Mouse (Mus musculus) embryonic facial prominence, embryonic 13.5 days (tissue): ENCODE measurements at regions not wholly inside any gene's neighbourhood (a gene's known extent, or its start where the extent isn't known, plus 50 kb on each side); places are given as distances from the start of the nearest gene placed in this dataset.

Experiments
- ATAC-seq: fragments of 200-750 bp; cut with Nextera tagmentation; 2 replicates; pipeline ENCODE4 v1.8.0; 2017; ENCODE audit warnings: low read depth; ENCODE audit not compliant: insufficient number of reproducible peaks, insufficient read depth, low FRiP score, low TSS enrichment
- H3K27ac ChIP-seq: fragments of 300-500 bp; sonication (generic); 2 replicates; pipeline ENCODE4 v1.5.1; 2015; ENCODE audit warnings: moderate library complexity, mild to moderate bottlenecking, inconsistent platforms
- H3K27me3 ChIP-seq: fragments of 300-500 bp; sonication (generic); 2 replicates; pipeline ENCODE4 v1.6.1; 2015; ENCODE audit warnings: mild to moderate bottlenecking, inconsistent platforms
- H3K36me3 ChIP-seq: fragments of 300-500 bp; sonication (generic); 2 replicates; pipeline ENCODE4 v1.6.1; 2015; ENCODE audit warnings: mild to moderate bottlenecking, inconsistent platforms
- H3K4me1 ChIP-seq: fragments of 300-500 bp; sonication (generic); 2 replicates; pipeline ENCODE4 v1.6.1; 2015; ENCODE audit warnings: inconsistent platforms
- H3K4me2 ChIP-seq: fragments of 300-500 bp; sonication (generic); 2 replicates; pipeline ENCODE4 v1.6.1; 2015; ENCODE audit warnings: moderate library complexity, mild to moderate bottlenecking, inconsistent platforms
- H3K4me3 ChIP-seq: fragments of 300-500 bp; sonication (generic); 2 replicates; pipeline ENCODE4 v1.5.1; 2015; ENCODE audit warnings: mild to moderate bottlenecking, inconsistent platforms
- H3K9ac ChIP-seq: fragments of 300-500 bp; sonication (generic); 2 replicates; pipeline ENCODE4 v1.6.1; 2015; ENCODE audit warnings: mild to moderate bottlenecking, inconsistent platforms
- H3K9me3 ChIP-seq: fragments of 300-500 bp; sonication (generic); 2 replicates; pipeline ENCODE4 v1.6.1; 2016; ENCODE audit warnings: inconsistent platforms
- WGBS: fragments of 180-500 bp; shearing (Covaris S2); methylation state at CpG from one replicate; pipeline ENCODE4 v1.1.7; 2015; ENCODE audit warnings: mixed read lengths; 5-methylcytosine and 5-hydroxymethylcytosine counted together

DNA sequence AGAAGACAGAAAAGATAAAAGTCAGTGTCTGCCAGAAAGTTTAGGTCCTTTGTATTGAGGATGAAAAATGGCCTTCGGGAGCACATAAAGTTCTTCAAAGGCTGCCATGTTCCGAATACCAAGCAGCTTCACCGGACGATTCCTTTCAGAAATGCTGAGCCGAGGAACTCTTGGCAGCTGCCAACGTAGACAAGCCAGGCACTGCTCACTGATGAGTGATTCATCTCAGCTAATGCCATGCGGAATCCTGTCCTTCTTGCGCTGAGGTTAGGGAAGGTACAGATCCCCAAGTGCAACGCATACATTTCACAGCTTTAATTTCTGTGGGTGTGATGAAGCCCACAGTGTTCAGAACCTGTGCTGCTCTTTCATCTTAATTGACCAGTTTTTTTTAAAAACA is 360.7 kb upstream of the Pdcd1 start:
- Histone ChIP-seq H3K4me2 (no peak overlapping the region), H3K27me3 (no peaks in the 10 kb centered on the region), H3K9ac (no peak overlapping the region), H3K4me3 (no peak overlapping the region), H3K27ac (no peak overlapping the region), H3K9me3 (no peaks in the 10 kb centered on the region), H3K4me1 (no peaks in the 10 kb centered on the region), H3K36me3 (no peaks in the 10 kb centered on the region)
- ATAC-seq: no peak
- 85% methylated on average over 9 of the region's 9 CpGs for WGBS

DNA sequence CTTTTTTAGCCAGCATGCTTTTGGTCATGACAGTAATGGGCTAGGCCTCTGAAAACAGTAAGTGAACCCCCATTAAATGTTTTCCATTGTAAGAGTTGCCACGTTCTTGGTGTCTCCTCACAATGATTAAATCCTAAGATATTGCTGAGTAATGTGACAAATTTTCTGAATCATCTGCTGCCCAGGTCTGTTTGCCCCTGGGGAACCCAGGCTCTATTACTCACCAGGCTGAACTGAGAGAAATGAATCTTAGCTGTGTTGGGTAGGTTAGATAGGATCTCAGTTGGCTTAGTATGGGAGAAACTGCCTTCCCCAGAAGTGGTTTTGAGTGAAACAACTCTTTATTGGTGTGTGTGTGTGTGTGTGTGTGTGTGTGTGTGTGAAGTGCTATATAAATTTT is 314.3 kb upstream of the Pdcd1 start:
- Histone ChIP-seq H3K9me3 (no peaks in the 10 kb centered on the region), H3K9ac (no peak overlapping the region), H3K36me3 (no peaks in the 10 kb centered on the region), H3K4me2 (no peak overlapping the region), H3K27ac (no peak overlapping the region), H3K27me3 (no peaks in the 10 kb centered on the region), H3K4me1 (no peaks in the 10 kb centered on the region), H3K4me3 (no peak overlapping the region)
- ATAC-seq: no peak
- WGBS: 78% methylated on average over 1 of the region's 1 CpGs

- Histone ChIP-seq H3K9me3 (no peaks in the 10 kb centered on the region), H3K4me2 (no peak overlapping the region), H3K27ac (no peak overlapping the region), H3K27me3 (no peaks in the 10 kb centered on the region), H3K9ac (no peak overlapping the region), H3K36me3 (no peaks in the 10 kb centered on the region), H3K4me1 (no peaks in the 10 kb centered on the region), H3K4me3 (no peak overlapping the region)
- WGBS: 70% methylated on average over 1 of the region's 1 CpGs
- no peak for ATAC-seq
Measured at GRCm38 (mm10) chr1:94356996-94357395, 304.6 kb upstream of the Pdcd1 start.

DNA sequence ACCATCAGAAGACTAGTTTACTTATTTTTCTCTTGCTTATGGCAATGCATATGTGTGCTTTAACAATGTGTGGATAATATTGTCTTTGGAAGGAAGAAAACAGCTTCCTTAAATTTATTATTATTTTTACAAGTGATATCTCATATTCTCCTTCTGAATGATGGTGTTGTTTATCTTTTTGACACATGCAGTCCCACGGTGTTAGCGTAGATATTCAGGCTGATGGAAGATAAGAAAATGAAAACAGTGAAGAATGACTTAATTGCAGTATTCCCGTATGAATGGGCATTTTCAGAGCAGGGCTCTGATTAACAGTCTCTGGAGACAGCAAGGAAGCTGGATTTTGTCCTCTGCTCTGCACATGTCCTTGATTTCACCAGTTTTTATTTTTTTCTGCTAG is 303.5 kb upstream of the Pdcd1 start:
- no peaks in the 10 kb centered on the region for H3K36me3 ChIP-seq
- H3K27ac ChIP-seq: no peak overlapping the region
- H3K27me3 ChIP-seq: no peaks in the 10 kb centered on the region
- ATAC-seq: no peak
- H3K4me3 ChIP-seq: no peak overlapping the region
- no peak overlapping the region for H3K9ac ChIP-seq
- H3K4me1 ChIP-seq: no peaks in the 10 kb centered on the region
- WGBS: 53% methylated on average over 3 of the region's 3 CpGs
- H3K4me2 ChIP-seq: no peak overlapping the region
- no peaks in the 10 kb centered on the region for H3K9me3 ChIP-seq

DNA sequence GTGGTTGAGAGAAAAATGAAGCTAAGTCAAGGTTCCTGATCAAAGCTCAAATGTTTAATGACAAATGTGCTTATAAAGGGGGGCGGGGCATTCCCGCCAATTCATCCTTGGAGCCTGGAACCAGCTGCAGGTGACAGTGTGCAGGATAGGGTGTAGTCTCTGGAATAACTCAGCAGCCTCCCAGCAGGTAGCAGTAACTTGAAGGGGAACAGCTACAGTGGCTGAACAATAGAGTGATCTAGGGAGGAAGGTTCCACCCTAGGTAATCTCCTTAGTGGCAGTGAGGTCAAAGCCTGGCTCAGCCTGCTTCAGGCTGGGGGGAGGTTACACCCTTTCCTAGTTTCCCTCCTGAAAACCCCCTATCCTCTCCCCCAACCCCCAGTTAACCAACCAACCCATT is 290.2 kb upstream of the Pdcd1 start:
- WGBS: 88% methylated on average over 2 of the region's 2 CpGs
- Histone ChIP-seq H3K27ac (no peak overlapping the region), H3K4me3 (no peak overlapping the region), H3K9ac (no peak overlapping the region), H3K4me2 (no peak overlapping the region), H3K4me1 (no peaks in the 10 kb centered on the region), H3K36me3 (no peaks in the 10 kb centered on the region), H3K9me3 (no peaks in the 10 kb centered on the region), H3K27me3 (no peaks in the 10 kb centered on the region)
- ATAC-seq: no peak

DNA sequence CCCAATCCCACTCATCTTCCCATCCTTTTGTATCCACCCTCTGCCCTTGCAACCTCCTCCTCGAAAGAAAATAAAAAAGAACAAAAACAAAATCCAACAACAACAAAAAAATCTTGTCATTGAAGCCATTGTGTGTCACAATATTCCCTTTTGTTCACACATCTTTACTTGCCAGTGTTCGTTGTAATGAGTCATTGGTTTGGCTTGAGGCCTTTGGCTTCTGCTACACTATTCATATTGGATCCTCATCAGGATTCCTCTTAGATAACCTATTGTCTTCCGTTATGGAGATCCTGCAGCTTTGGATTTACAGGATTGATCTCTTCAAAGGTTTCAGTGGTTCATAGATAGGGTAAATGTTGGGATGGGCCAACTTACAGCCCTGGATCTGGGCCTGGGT is 288.9 kb upstream of the Pdcd1 start:
- H3K27ac ChIP-seq: no peak overlapping the region
- H3K9ac ChIP-seq: no peak overlapping the region
- 80% methylated on average over 3 of the region's 3 CpGs for WGBS
- no peaks in the 10 kb centered on the region for H3K36me3 ChIP-seq
- no peaks in the 10 kb centered on the region for H3K4me1 ChIP-seq
- no peak overlapping the region for H3K4me3 ChIP-seq
- no peaks in the 10 kb centered on the region for H3K27me3 ChIP-seq
- H3K4me2 ChIP-seq: no peak overlapping the region
- no peaks in the 10 kb centered on the region for H3K9me3 ChIP-seq
- no peak for ATAC-seq

- no peaks in the 10 kb centered on the region for H3K27me3 ChIP-seq
- H3K4me1 ChIP-seq: no peaks in the 10 kb centered on the region
- H3K9me3 ChIP-seq: no peaks in the 10 kb centered on the region
- no peak overlapping the region for H3K4me2 ChIP-seq
- H3K9ac ChIP-seq: no peak overlapping the region
- no peak overlapping the region for H3K4me3 ChIP-seq
- no peaks in the 10 kb centered on the region for H3K36me3 ChIP-seq
- ATAC-seq: no peak
- no peak overlapping the region for H3K27ac ChIP-seq
Measured at GRCm38 (mm10) chr1:94318029-94318428, 265.7 kb upstream of the Pdcd1 start.

GRCm38 (mm10) chr1:94298395-94298794 is 246.0 kb upstream of the Pdcd1 start:
- Histone ChIP-seq H3K9me3 (no peaks in the 10 kb centered on the region), H3K9ac (no peak overlapping the region), H3K27me3 (no peaks in the 10 kb centered on the region), H3K4me3 (no peak overlapping the region), H3K36me3 (no peaks in the 10 kb centered on the region), H3K27ac (no peak overlapping the region), H3K4me1 (no peaks in the 10 kb centered on the region), H3K4me2 (no peak overlapping the region)
- 71% methylated on average over 1 of the region's 1 CpGs for WGBS
- no peak for ATAC-seq

DNA sequence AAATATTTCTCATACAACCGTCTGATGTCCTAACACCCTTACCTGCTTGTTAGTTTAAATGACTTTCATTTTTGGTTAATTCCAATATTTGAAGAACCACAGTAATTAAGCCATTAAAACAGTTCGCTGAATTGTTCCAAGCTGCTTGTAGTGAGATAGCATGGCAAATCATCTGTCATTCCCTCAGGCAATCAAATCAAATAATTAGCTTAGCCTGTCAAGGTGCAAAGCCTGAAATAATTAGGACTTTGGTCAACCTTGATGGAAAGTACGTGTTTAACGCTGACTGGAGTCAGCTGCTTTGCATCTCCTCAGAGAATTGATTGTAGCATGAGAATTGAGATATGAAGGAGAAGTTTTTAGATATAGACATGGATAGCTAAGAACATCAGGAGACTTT is 220.2 kb upstream of the Pdcd1 start:
- Histone ChIP-seq H3K27me3 (no peaks in the 10 kb centered on the region), H3K4me3 (no peak overlapping the region), H3K9me3 (no peaks in the 10 kb centered on the region), H3K27ac (no peak overlapping the region), H3K4me2 (no peak overlapping the region), H3K36me3 (no peaks in the 10 kb centered on the region), H3K4me1 (no peaks in the 10 kb centered on the region), H3K9ac (no peak overlapping the region)
- ATAC-seq: no peak
- 58% methylated on average over 4 of the region's 4 CpGs for WGBS

DNA sequence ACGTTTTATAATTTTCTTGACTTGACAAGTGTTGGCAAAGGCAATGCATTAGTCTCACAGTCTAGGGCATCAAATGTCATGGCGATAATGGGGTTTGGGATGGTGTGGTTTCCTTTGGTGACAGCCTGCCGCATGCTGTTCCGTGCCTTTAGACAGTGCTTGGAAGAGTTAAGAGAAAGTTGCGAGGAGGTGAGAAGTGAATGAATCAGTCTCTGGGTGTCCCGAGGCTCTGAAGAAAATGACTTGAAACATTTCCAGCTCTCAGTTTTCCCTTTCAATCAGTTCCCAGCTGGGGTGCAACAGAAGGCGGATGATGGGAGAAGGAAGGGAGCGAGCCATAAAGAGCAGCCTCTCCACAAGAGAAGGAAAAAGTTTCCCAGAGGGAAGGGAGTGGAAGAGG is 211.0 kb upstream of the Pdcd1 start:
- Histone ChIP-seq H3K9ac (no peak overlapping the region), H3K9me3 (no peaks in the 10 kb centered on the region), H3K4me3 (no peak overlapping the region), H3K27me3 (no peaks in the 10 kb centered on the region), H3K27ac (no peak overlapping the region), H3K36me3 (no peaks in the 10 kb centered on the region), H3K4me2 (no peak overlapping the region), H3K4me1 (no peaks in the 10 kb centered on the region)
- 63% methylated on average over 8 of the region's 8 CpGs for WGBS
- no peak for ATAC-seq

- Histone ChIP-seq H3K36me3 (no peaks in the 10 kb centered on the region), H3K9me3 (no peaks in the 10 kb centered on the region), H3K9ac (no peak overlapping the region), H3K4me3 (no peak overlapping the region), H3K27ac (no peak overlapping the region), H3K4me2 (no peak overlapping the region), H3K4me1 (no peaks in the 10 kb centered on the region), H3K27me3 (no peaks in the 10 kb centered on the region)
- ATAC-seq: no peak
- 37% methylated on average over 1 of the region's 1 CpGs for WGBS
Measured at GRCm38 (mm10) chr1:94235426-94235825, 183.1 kb upstream of the Pdcd1 start.

DNA sequence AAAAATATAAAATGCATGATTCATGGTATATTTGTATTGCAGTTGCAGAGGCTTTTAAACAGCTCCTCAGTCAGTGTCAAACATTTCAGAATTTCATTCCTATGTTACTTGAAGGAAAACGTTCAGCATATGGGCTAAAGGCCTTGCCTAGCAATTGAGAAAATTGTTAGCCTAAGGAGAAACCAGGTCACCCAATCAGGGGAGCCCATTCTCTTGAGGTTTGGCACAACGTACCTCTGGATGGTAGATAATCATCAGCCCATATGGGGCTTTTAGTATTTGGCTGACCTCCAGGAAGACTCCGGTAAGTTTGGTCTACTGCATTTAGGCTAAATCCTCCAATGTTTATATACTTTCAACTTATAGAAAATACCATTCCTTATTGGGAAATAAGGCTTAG is 168.7 kb upstream of the Pdcd1 start:
- H3K4me3 ChIP-seq: no peak overlapping the region
- 0 out of 2 replicates have a peak, but pooled peaks have one; percentile 37 for ATAC-seq

GRCm38 (mm10) chr1:94217407-94217806 is 165.1 kb upstream of the Pdcd1 start:
- H3K9ac ChIP-seq: no peak overlapping the region
- H3K9me3 ChIP-seq: no peaks in the 10 kb centered on the region
- no peak overlapping the region for H3K4me3 ChIP-seq
- H3K27ac ChIP-seq: no peak overlapping the region
- WGBS: 62% methylated on average over 2 of the region's 2 CpGs
- no peaks in the 10 kb centered on the region for H3K36me3 ChIP-seq
- no peaks in the 10 kb centered on the region for H3K27me3 ChIP-seq
- H3K4me2 ChIP-seq: no peak overlapping the region
- no peaks in the 10 kb centered on the region for H3K4me1 ChIP-seq
- no peak for ATAC-seq

More for the DNA sequence above, 168.7 kb upstream of the Pdcd1 start:
- Histone ChIP-seq H3K9me3 (no peaks in the 10 kb centered on the region), H3K9ac (no peak overlapping the region), H3K27me3 (no peaks in the 10 kb centered on the region), H3K4me2 (no peak overlapping the region), H3K36me3 (no peaks in the 10 kb centered on the region), H3K27ac (no peak overlapping the region), H3K4me1 (no peaks in the 10 kb centered on the region)
- 24% methylated on average over 3 of the region's 3 CpGs for WGBS
